Mouse (Mus musculus): Measurements from ENCODE around the gene Asic2.

DNA sequence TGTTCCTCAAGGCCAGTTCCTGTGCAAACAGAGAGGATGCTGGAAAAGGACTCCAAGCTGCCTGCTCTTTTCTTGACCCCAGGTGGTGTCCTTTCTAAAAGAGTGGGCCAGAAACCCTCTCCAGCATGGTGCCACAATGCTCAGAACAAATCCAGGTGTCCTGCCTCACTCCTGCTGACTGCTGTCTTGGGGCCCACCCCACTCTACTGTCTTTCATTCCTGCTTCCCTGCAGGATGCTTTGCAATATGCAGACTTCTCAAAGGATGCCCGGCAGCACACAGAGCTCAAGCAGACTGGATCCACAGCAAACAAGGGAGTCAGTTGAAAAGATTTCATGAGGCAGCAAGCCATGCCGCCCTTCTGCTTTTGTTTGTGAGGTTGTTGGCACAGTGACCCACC, 164.7 kb downstream of the Asic2 start:
- TF ChIP-seq CTCF (IDR thresholded peaks at IDR 0.05; ENCODE audit: control insufficient read depth, insufficient read depth, low read length) (no peak), POLR2A (IDR thresholded peaks at IDR 0.05; ENCODE audit: borderline replicate concordance, control insufficient read depth, low read depth, low read length) (no peak)
